Mouse (Mus musculus): Measurements from ENCODE around the gene Kif6. TPM values are rescaled to one million over a fixed set of nuclear protein-coding genes. Genes with fewer than 3 reads are reported as not detected.

The Kif6 gene
- 1.9 and 2.8 TPM in 2 replicates for polyA plus RNA-seq (2014; fragmentation: Nextera tagmentation; extraction: Ambion mirVana)

DNA sequence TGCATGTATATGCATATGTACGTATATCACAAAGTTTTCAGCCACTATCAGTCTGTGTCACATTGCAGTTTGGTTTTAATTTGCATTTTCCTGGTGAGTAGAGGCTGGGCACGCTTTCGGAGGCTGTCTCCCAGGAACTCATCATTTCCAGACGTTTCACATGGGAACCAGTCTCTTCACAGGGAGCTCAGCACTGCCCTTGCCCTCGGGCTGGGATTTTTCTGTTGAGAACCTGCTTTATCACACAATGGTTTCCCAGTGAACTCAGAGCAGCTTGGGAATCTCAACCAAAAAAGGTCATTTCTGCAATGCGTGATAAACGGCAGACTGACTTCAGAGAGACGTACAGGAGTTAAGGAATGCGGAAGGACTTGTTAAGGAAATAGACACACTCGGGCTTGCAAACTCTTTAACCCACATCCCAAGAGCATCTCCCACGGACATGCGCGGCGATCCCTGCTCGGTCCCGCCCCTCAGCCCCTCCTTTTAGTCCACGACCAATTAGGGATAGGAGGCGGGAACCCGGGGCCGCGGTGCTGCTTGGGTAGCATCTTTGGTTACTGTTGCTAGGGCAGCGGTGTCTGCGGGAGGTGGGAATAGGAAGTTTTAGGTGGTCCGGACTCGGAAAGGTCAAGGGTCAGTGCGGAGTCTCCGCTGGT, at the start of gene Kif6:
Kif6 (plus strand) TSS at position 560 of the 659 bp plus-strand sequence.
- ATAC-seq (ENCODE audit: insufficient number of reproducible peaks, insufficient read depth, low FRiP score, low read depth), result peak; percentile 84
- no peaks in the 10 kb centered on the region for H3K36me3 ChIP-seq (ENCODE audit: control insufficient read depth, insufficient read depth, low read length)
- WGBS, result 2% methylated on average over 27 of the region's 27 CpGs
- peak within 1 kb of the TSS; percentile 42 to 44; a peak in 2 of 4 replicates for H3K27ac ChIP-seq (replicated peaks in 1 of 2; ENCODE audit: control insufficient read depth in 1 of 2, insufficient read depth in 1 of 2, low read depth in 2 of 2, low read length in 2 of 2)
- no peaks in the 10 kb centered on the region for H3K27me3 ChIP-seq (ENCODE audit: control insufficient read depth, insufficient read depth, low read length)
- no peaks in the 10 kb centered on the region for H3K9me3 ChIP-seq (ENCODE audit: control insufficient read depth, low read length)
- H3K9ac ChIP-seq (ENCODE audit: low read length), result peak within 1 kb of the TSS; percentile 65
- H3K4me1 ChIP-seq (ENCODE audit: control insufficient read depth in 2 of 2, insufficient read depth in 2 of 2, low read length in 2 of 2), result peaks cover 5 to 7% of the 10 kb centered on the region in 2 experiments; a peak in 3 of 4 replicates
- peak within 1 kb of the TSS; percentile 56 to 59 for H3K4me3 ChIP-seq (ENCODE audit: control insufficient read depth in 1 of 2, insufficient read depth in 1 of 2, low read depth in 1 of 2, low read length in 2 of 2)
- peak within 1 kb of the TSS; percentile 78 for H3K4me2 ChIP-seq (ENCODE audit: low read length)

DNA sequence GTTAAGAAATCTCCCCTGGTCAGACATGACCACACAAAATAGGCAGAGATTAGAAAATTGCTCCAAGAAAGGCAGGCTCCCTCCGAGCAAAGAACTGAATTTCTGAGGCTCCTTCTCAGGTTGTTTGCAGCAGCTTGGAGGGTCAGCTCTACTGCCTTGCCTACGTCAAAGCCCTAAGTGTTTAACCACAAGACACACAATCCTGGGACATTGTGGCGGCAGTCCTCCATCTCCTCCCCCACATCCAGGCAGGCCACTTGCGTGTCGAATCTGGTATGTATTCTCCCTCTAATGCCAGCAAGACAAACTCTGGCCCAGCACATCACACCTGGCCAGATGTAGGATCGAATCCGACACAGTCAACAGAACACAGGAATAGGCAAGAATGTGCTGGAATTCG, 46.2 kb upstream of the Kif6 start:
- H3K4me2 ChIP-seq (ENCODE audit: low read length), result no peak overlapping the region
- no peak for ATAC-seq (ENCODE audit: insufficient number of reproducible peaks, insufficient read depth, low FRiP score, low read depth)
- 68% methylated on average over 8 of the region's 8 CpGs for WGBS

DNA sequence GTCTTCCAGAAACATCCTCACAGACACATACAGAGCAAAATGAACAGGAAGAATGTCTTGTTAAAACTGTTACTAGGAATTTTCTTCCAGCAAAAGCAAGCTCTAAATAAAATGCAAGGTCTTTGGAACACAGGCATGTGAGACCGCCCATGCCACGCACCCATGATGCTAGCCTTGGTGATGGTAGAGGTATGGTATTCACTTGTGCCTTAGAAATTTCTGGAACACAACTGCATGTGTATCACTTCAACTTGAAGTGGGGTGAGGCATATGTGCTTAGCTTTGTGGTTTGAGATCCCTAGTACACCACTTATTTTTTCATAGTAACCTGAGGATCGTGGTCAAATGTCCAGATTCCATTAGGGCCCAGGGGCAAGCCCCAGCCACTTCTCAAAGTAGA, 37.6 kb upstream of the Kif6 start:
- no peak overlapping the region for H3K27ac ChIP-seq (replicated peaks in 1 of 2; ENCODE audit: control insufficient read depth in 1 of 2, insufficient read depth in 1 of 2, low read depth in 2 of 2, low read length in 2 of 2)
- 94% methylated on average over 3 of the region's 3 CpGs for WGBS
- H3K27me3 ChIP-seq (ENCODE audit: control insufficient read depth, insufficient read depth, low read length), result no peaks in the 10 kb centered on the region
- no peak overlapping the region for H3K4me3 ChIP-seq (ENCODE audit: control insufficient read depth in 1 of 2, insufficient read depth in 1 of 2, low read depth in 1 of 2, low read length in 2 of 2)
- no peak overlapping the region for H3K9ac ChIP-seq (ENCODE audit: low read length)
- no peaks in the 10 kb centered on the region for H3K4me1 ChIP-seq (ENCODE audit: control insufficient read depth in 2 of 2, insufficient read depth in 2 of 2, low read length in 2 of 2)
- no peaks in the 10 kb centered on the region for H3K9me3 ChIP-seq (ENCODE audit: control insufficient read depth, low read length)
- H3K4me2 ChIP-seq (ENCODE audit: low read length), result no peak overlapping the region
- no peak for ATAC-seq (ENCODE audit: insufficient number of reproducible peaks, insufficient read depth, low FRiP score, low read depth)
- no peaks in the 10 kb centered on the region for H3K36me3 ChIP-seq (ENCODE audit: control insufficient read depth, insufficient read depth, low read length)

More for the DNA sequence above, 46.2 kb upstream of the Kif6 start:
- Histone ChIP-seq H3K4me1 (ENCODE audit: control insufficient read depth in 2 of 2, insufficient read depth in 2 of 2, low read length in 2 of 2) (peaks cover 4% of the 10 kb centered on the region in 2 experiments; a peak in 2 of 4 replicates), H3K27me3 (ENCODE audit: control insufficient read depth, insufficient read depth, low read length) (no peaks in the 10 kb centered on the region), H3K27ac (replicated peaks in 1 of 2; ENCODE audit: control insufficient read depth in 1 of 2, insufficient read depth in 1 of 2, low read depth in 2 of 2, low read length in 2 of 2) (no peak overlapping the region), H3K36me3 (ENCODE audit: control insufficient read depth, insufficient read depth, low read length) (no peaks in the 10 kb centered on the region), H3K9me3 (ENCODE audit: control insufficient read depth, low read length) (peaks cover 5% of the 10 kb centered on the region; the same call in 1 of the 2 replicates), H3K4me3 (ENCODE audit: control insufficient read depth in 1 of 2, insufficient read depth in 1 of 2, low read depth in 1 of 2, low read length in 2 of 2) (no peak overlapping the region), H3K9ac (ENCODE audit: low read length) (no peak overlapping the region)

DNA sequence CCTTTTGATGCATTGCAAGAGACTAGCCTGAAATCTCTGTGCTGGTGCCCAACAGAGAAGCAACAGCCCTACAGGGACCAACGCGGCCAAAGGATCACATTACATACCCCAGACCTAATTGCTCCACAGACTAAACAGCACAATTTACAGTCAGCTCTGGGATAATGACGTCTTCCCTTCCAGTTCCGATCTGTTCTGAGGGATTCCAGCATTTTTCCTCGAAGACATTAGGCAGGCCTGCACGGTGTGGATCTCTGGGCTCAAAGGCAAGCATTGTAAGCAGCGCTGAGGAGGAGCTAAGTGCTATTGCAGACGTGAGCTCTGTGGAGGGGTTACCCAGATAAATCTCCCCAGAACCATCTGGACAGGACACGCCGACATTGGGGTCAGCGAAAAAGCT, 32.5 kb upstream of the Kif6 start:
- Histone ChIP-seq H3K9me3 (ENCODE audit: control insufficient read depth, low read length) (no peaks in the 10 kb centered on the region), H3K27me3 (ENCODE audit: control insufficient read depth, insufficient read depth, low read length) (no peaks in the 10 kb centered on the region), H3K4me3 (ENCODE audit: control insufficient read depth in 1 of 2, insufficient read depth in 1 of 2, low read depth in 1 of 2, low read length in 2 of 2) (no peak overlapping the region), H3K4me1 (ENCODE audit: control insufficient read depth in 2 of 2, insufficient read depth in 2 of 2, low read length in 2 of 2) (no peaks in the 10 kb centered on the region), H3K9ac (ENCODE audit: low read length) (no peak overlapping the region), H3K4me2 (ENCODE audit: low read length) (no peak overlapping the region), H3K36me3 (ENCODE audit: control insufficient read depth, insufficient read depth, low read length) (no peaks in the 10 kb centered on the region), H3K27ac (replicated peaks in 1 of 2; ENCODE audit: control insufficient read depth in 1 of 2, insufficient read depth in 1 of 2, low read depth in 2 of 2, low read length in 2 of 2) (no peak overlapping the region)
- ATAC-seq (ENCODE audit: insufficient number of reproducible peaks, insufficient read depth, low FRiP score, low read depth), result no peak
- WGBS, result 57% methylated on average over 11 of the region's 11 CpGs

DNA sequence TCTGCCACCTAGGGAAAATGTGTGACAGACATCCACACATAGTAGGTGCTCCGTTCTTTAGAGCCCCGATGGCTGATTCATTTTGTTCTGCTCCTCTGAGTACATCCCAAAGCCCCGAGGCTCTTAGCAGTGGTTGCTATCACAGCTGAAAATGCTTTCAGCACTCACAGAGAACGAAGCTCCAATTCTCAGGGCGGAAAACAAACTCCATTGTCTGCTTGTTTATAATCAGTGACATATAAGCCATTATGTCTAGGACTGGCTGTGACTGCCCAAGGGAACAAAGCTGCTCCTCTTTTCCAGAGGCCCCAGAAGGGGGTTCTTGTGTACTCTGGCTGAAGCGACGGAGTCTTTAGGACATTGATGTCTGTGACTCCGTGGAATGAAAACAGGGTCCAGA, 24.9 kb upstream of the Kif6 start:
- 59% methylated on average over 8 of the region's 8 CpGs for WGBS
- no peak for ATAC-seq (ENCODE audit: insufficient number of reproducible peaks, insufficient read depth, low FRiP score, low read depth)
- no peak overlapping the region for H3K9ac ChIP-seq (ENCODE audit: low read length)

DNA sequence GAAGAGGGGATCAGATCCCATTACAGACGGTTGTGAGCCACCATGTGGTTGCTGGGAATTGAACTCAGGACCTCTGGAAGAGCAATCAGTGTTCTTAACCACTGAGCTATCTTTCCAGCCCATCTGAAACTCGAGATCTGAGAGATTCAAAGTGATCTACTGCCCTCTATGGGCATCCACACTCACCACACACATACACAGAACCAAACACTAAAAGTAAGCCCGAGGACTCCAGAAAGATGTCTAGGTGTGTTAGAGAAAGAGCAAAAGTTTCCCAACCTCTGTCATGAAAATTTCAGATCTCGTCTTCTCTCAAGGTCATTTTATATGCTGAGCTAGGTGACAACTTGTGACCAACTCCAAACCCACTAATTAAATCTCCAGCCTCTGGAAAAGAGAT, 9.5 kb upstream of the Kif6 start:
- H3K4me1 ChIP-seq (ENCODE audit: control insufficient read depth in 2 of 2, insufficient read depth in 2 of 2, low read length in 2 of 2), result no peaks in the 10 kb centered on the region
- no peak overlapping the region for H3K9ac ChIP-seq (ENCODE audit: low read length)
- no peak for ATAC-seq (ENCODE audit: insufficient number of reproducible peaks, insufficient read depth, low FRiP score, low read depth)
- H3K27ac ChIP-seq (replicated peaks in 1 of 2; ENCODE audit: control insufficient read depth in 1 of 2, insufficient read depth in 1 of 2, low read depth in 2 of 2, low read length in 2 of 2), result no peak overlapping the region
- 74% methylated on average over 4 of the region's 4 CpGs for WGBS
- no peaks in the 10 kb centered on the region for H3K36me3 ChIP-seq (ENCODE audit: control insufficient read depth, insufficient read depth, low read length)
- no peaks in the 10 kb centered on the region for H3K27me3 ChIP-seq (ENCODE audit: control insufficient read depth, insufficient read depth, low read length)
- peaks cover 11% of the 10 kb centered on the region; the same call in 1 of the 2 replicates for H3K9me3 ChIP-seq (ENCODE audit: control insufficient read depth, low read length)
- H3K4me3 ChIP-seq (ENCODE audit: control insufficient read depth in 1 of 2, insufficient read depth in 1 of 2, low read depth in 1 of 2, low read length in 2 of 2), result no peak overlapping the region
- no peak overlapping the region for H3K4me2 ChIP-seq (ENCODE audit: low read length)

More for the DNA sequence above, 24.9 kb upstream of the Kif6 start:
- Histone ChIP-seq H3K27ac (replicated peaks in 1 of 2; ENCODE audit: control insufficient read depth in 1 of 2, insufficient read depth in 1 of 2, low read depth in 2 of 2, low read length in 2 of 2) (no peak overlapping the region), H3K4me2 (ENCODE audit: low read length) (no peak overlapping the region), H3K4me3 (ENCODE audit: control insufficient read depth in 1 of 2, insufficient read depth in 1 of 2, low read depth in 1 of 2, low read length in 2 of 2) (no peak overlapping the region), H3K36me3 (ENCODE audit: control insufficient read depth, insufficient read depth, low read length) (no peaks in the 10 kb centered on the region), H3K27me3 (ENCODE audit: control insufficient read depth, insufficient read depth, low read length) (no peaks in the 10 kb centered on the region), H3K9me3 (ENCODE audit: control insufficient read depth, low read length) (no peaks in the 10 kb centered on the region), H3K4me1 (ENCODE audit: control insufficient read depth in 2 of 2, insufficient read depth in 2 of 2, low read length in 2 of 2) (no peaks in the 10 kb centered on the region)

DNA sequence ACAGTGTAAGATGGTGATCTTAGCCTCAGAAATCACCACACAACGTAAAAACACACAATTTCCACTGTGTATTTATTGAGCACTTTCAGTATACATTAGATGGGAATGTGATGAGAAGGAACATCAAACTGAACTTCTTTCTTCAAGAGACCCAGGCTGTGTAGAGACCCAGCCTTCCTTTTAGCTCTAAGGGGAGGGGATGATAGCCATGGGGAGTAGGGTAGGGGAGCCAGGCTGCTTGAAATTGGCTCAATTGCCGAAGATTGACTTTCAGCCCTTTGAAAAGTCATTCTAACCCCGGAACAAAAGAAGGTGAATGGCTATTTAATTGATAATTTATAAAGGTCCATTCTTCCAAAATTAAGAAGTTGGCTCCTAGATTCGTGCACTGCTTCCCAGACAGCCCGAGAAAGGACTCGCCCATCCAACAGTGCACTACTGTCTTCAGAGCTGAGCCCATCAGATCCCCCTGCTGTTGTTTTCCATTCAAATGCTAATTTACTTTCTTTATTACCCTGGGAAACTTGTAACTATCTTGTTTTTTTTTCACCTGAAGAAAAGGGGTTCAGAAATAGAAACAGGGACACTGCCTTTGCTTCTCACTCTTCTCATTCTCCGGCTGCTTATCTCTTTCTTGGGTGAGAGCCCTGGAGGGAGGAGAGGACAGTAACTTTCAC, 7.4 kb upstream of the Kif6 start:
- no peak for ATAC-seq (ENCODE audit: insufficient number of reproducible peaks, insufficient read depth, low FRiP score, low read depth)
- Histone ChIP-seq H3K36me3 (ENCODE audit: control insufficient read depth, insufficient read depth, low read length) (no peaks in the 10 kb centered on the region), H3K9ac (ENCODE audit: low read length) (no peak overlapping the region), H3K4me1 (ENCODE audit: control insufficient read depth in 2 of 2, insufficient read depth in 2 of 2, low read length in 2 of 2) (no peaks in the 10 kb centered on the region), H3K9me3 (ENCODE audit: control insufficient read depth, low read length) (peaks cover 11% of the 10 kb centered on the region; the same call in 1 of the 2 replicates), H3K4me2 (ENCODE audit: low read length) (no peak overlapping the region), H3K27me3 (ENCODE audit: control insufficient read depth, insufficient read depth, low read length) (no peaks in the 10 kb centered on the region), H3K27ac (replicated peaks in 1 of 2; ENCODE audit: control insufficient read depth in 1 of 2, insufficient read depth in 1 of 2, low read depth in 2 of 2, low read length in 2 of 2) (no peak overlapping the region), H3K4me3 (ENCODE audit: control insufficient read depth in 1 of 2, insufficient read depth in 1 of 2, low read depth in 1 of 2, low read length in 2 of 2) (no peak overlapping the region)
- WGBS, result 60% methylated on average over 7 of the region's 7 CpGs

Measured in heart, embryonic 14.5 days (tissue).